8 mouse cellular contexts compared by ENCODE assay signal in the genomic region with DNA sequence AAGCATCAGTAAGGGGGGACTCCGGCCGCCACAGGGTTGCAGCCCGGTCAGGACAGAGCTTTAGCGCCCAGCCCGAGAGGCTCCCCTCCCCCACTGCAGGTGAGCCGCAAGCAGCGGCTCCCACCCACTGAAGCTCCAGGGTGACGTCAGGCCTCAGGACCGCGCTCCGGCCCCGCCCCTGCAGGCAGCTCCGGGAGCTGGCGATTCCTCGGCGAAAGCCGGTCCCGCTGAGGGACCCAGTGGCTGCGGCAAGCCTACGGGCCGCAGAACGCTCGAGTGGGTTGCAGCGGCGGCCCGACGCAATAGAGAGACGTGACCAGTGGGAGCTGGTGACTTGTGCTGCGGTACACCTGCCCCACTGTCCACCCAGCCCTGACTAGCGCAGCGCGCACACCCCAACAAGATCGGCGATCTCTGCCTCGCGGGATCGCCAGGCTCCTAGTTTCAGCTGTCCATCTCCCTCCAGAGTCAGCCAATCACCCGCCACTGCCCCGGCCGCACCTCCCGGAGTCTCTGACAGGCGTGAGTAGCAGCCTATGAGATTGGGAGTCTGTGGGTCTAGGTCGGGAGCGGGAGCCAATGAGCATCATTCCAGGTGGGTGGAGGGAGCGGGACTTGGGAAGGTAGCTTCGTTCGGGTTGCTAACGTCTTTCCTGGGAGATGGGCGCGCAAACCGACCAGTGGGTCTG. TPM values are rescaled to one million over a fixed set of nuclear protein-coding genes. Genes with fewer than 3 reads are reported as not detected.
A peak's percentile ranks its signal among the peaks of the same experiment; 100 is the strongest.
DNase-seq lines count a peak whose midpoint lies in the region; ATAC-seq lines count a peak whose summit lies in the region.

A gene (plus strand): TSS at position 239 of the 689 bp plus-strand sequence.

- WGBS in intestine, embryonic 14.5 days = under 1% methylated on average over 51 of the region's 51 CpGs

- H3K4me3 ChIP-seq in intestine, embryonic 14.5 days (ENCODE audit: low read depth, low read length) = peak within 1 kb of the TSS; percentile 68

- H3K9me3 ChIP-seq in intestine, embryonic 14.5 days (ENCODE audit: control insufficient read depth, low read length) = no peaks in the 10 kb centered on the region

- peak within 1 kb of the TSS; percentile 94 for H3K9ac ChIP-seq in intestine, embryonic 14.5 days (ENCODE audit: low read length)

- H3K27me3 ChIP-seq in intestine, embryonic 14.5 days (replicated peaks; ENCODE audit: control insufficient read depth, insufficient read depth, low read length) = no peaks in the 10 kb centered on the region

- peak within 1 kb of the TSS; percentile 98 for H3K27ac ChIP-seq in intestine, embryonic 14.5 days (ENCODE audit: low read depth)

- peak; percentile 99 for DNase-seq in adrenal gland, postnatal 10 days
- DNase-seq in embryo, embryonic 9.5 days (ENCODE audit: extremely low spot score) = peak; percentile 98
- DNase-seq in gastrocnemius, postnatal 36 days = peak; percentile 93 to 98
- peak; percentile 98 for DNase-seq in intestine, embryonic 14.5 days (ENCODE audit: low spot score)
- DNase-seq in left cerebral cortex, postnatal 10 days (ENCODE audit: extremely low spot score in 1 of 2, low spot score in 2 of 2) = peak; percentile 100
- peak; percentile 100 for DNase-seq in right cerebral cortex, postnatal 10 days (ENCODE audit: low spot score in 2 of 2)
- DNase-seq in urinary bladder, postnatal 14 days (ENCODE audit: low spot score) = peak; percentile 100

- no peaks in the 10 kb centered on the region for H3K36me3 ChIP-seq in intestine, embryonic 14.5 days (ENCODE audit: control insufficient read depth, insufficient read depth, low read length)

- peak within 1 kb of the TSS; percentile 55 for H3K4me2 ChIP-seq in intestine, embryonic 14.5 days (ENCODE audit: low read length)

- peak; percentile 99 for ATAC-seq in intestine, embryonic 14.5 days (replicated peaks; ENCODE audit: low FRiP score, low TSS enrichment, low read depth)
- peak; percentile 95 for ATAC-seq in megakaryocyte progenitor cell, adult 5-6 weeks (replicated peaks; ENCODE audit: poor library complexity)

- H3K4me1 ChIP-seq in intestine, embryonic 14.5 days (replicated peaks; ENCODE audit: control insufficient read depth, insufficient read depth, low read length) = peaks cover 16% of the 10 kb centered on the region

- intact Hi-C loops in gastrocnemius, postnatal 36 days (cut with DNase I) = no loop called here
- intact Hi-C loops in left cerebral cortex, postnatal 10 days (cut with DNase I) = loop anchor here (5.0 kb wide), 1 partner anchor 104 kb away; a partner anchor contains a TSS

RNA-seq across cellular contexts. Expression of the gene that starts here (rescaled TPM):
- total RNA-seq in adrenal gland, postnatal 10 days (2021) = 10 to 100 TPM; 38.9 to 48.6 TPM
- total RNA-seq in gastrocnemius, postnatal 36 days (2021) = 10 to 100 TPM; 12.7 to 20.7 TPM
- 108 and 116 TPM in 2 replicates for polyA plus RNA-seq in intestine, embryonic 14.5 days (2014; fragmentation: Nextera tagmentation; extraction: Ambion mirVana)
- 100 to 1,000 TPM; 210 to 217 TPM for total RNA-seq in left cerebral cortex, postnatal 10 days (2021)
- 6.0 and 8.4 TPM in 2 replicates for total RNA-seq in megakaryocyte progenitor cell, adult 5-6 weeks (2015)
- total RNA-seq in megakaryocyte progenitor cell, adult 5-6 weeks (2017) = 3.9 and 6.5 TPM in 2 replicates

Comparison
In these comparisons a context has a peak if more than half of its experiments do, and no peak if none do; other contexts are left out.
1. Peak in every context shown above with its lines: DNase-seq, ATAC-seq, H3K4me3 ChIP-seq and H3K27ac ChIP-seq.
2. RNA of the gene that starts here (total RNA-seq): 210 to 217 TPM in left cerebral cortex, postnatal 10 days; 38.9 to 48.6 TPM in adrenal gland, postnatal 10 days, 12.7 to 20.7 TPM in gastrocnemius, postnatal 36 days and 3.9 to 8.4 TPM in megakaryocyte progenitor cell, adult 5-6 weeks; every median in the first group is over 4 times any median in the second.